Mouse (Mus musculus) bone marrow, adult 2 months (tissue): ENCODE measurements around the gene Cacna1e.

ENCODE experiments used
- CTCF ChIP-seq: fragments of 200-500 bp; IDR thresholded peaks from 2 replicates; pipeline ENCODE4 v1.5.1; 2011; ENCODE audit warnings: low read length, control low read depth; ENCODE audit not compliant: control insufficient read depth, insufficient read depth
- POLR2A ChIP-seq: fragments of 200-500 bp; IDR thresholded peaks from 2 replicates; pipeline ENCODE4 v1.6.1; 2011; ENCODE audit warnings: low read depth, mild to moderate bottlenecking, control low read depth, low read length, borderline replicate concordance; ENCODE audit not compliant: control insufficient read depth

DNA sequence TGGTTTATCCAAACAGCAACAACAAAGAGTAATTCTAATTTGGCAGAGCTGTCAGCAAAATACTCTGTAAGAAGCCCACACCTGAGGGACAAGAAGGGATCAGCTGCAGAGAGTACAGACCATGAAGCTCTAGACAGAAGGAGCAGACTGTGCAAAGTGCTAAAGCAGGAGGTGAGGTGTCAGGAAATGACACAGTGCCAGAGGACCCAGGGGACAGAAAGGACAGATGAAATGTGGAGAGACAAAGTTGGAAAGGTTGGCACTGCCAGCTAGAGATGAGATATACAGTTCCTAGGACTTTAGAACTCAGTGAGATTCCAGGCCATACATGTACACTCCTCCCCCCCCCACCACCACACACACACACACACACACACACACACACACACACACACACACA is 113.2 kb downstream of the Cacna1e start:
- TF ChIP-seq CTCF (no peak), POLR2A (no peak)
